8 mouse cellular contexts compared by ENCODE assay signal in the genomic region with DNA sequence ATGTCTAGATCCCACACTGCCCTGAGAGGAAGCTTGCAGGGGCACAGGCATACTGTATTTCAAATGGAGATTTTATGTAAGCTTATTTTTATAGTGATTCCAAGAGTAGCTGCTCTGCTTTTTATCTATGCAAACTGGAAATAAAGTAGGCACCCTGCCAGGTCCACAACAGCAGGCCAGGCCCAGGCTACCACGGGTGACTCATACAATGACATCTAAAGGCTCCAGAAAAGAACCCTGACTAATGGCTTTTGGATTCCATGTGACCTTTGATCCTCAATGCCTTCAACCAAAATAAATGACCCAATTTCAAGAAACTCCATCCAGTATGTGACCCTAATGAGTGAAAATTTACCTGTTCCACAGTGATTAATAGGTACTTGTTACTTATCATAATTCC.
DNase-seq lines count a peak whose midpoint lies in the region; ATAC-seq and TF ChIP-seq lines count a peak whose summit lies in the region.

No protein-coding gene starts in this region.

- no peaks in the 10 kb centered on the region; the same call in 1 of the 2 replicates for H3K36me3 ChIP-seq in stomach, embryonic 16.5 days (ENCODE audit: control insufficient read depth, insufficient read depth, low read length)

- H3K27ac ChIP-seq in cerebellum, adult 2 months (ENCODE audit: insufficient read depth, low read length), result peak overlapping the region; percentile 64; the same call in 1 of the 2 replicates
- peak overlapping the region; percentile 72; the same call in 1 of the 2 replicates for H3K27ac ChIP-seq in stomach, embryonic 16.5 days (ENCODE audit: low read length)
- no peak overlapping the region for H3K27ac ChIP-seq in left cerebral cortex, adult 2 months

- DNase-seq in urinary bladder, postnatal 14 days (ENCODE audit: low spot score), result peak; percentile 64
- no peak for DNase-seq in urinary bladder, postnatal 4 days (ENCODE audit: low spot score in 2 of 2)
- peak; percentile 68 to 89 for DNase-seq in cerebellum, adult 2 months
- peak; percentile 27 for DNase-seq in heart, postnatal 25 days (ENCODE audit: low spot score)
- no peak for DNase-seq in left cerebral cortex, adult 2 months (ENCODE audit: extremely low spot score in 1 of 2, low spot score in 2 of 2)
- no peak for DNase-seq in left cerebral cortex, adult 8-10 months (ENCODE audit: low spot score in 2 of 2)
- no peak for DNase-seq in testis, postnatal 14 days (ENCODE audit: low spot score)

- no peak overlapping the region for H3K9ac ChIP-seq in stomach, embryonic 16.5 days (ENCODE audit: low read length)

- intact Hi-C loops in heart, postnatal 25 days (cut with DNase I), result no loop called here
- intact Hi-C loops in left cerebral cortex, adult 2 months (cut with DNase I), result no loop called here

- peaks cover 12% of the 10 kb centered on the region for H3K4me1 ChIP-seq in cerebellum, adult 2 months (ENCODE audit: control insufficient read depth, insufficient read depth, low read length)
- H3K4me1 ChIP-seq in stomach, embryonic 16.5 days (ENCODE audit: control insufficient read depth, insufficient read depth, low read length), result peaks cover 40% of the 10 kb centered on the region

- no peaks in the 10 kb centered on the region for H3K27me3 ChIP-seq in cerebellum, adult 2 months (ENCODE audit: control insufficient read depth, insufficient read depth, low read length)
- H3K27me3 ChIP-seq in stomach, embryonic 16.5 days (ENCODE audit: control insufficient read depth, insufficient read depth, low read length), result no peaks in the 10 kb centered on the region

- no peak overlapping the region for H3K4me2 ChIP-seq in stomach, embryonic 16.5 days (ENCODE audit: low read depth, low read length)

- H3K9me3 ChIP-seq in stomach, embryonic 16.5 days (replicated peaks; ENCODE audit: control insufficient read depth, low read length), result no peaks in the 10 kb centered on the region

- no peak overlapping the region for H3K4me3 ChIP-seq in cerebellum, adult 2 months (replicated peaks; ENCODE audit: insufficient read depth, low read depth, low read length)
- H3K4me3 ChIP-seq in stomach, embryonic 16.5 days (replicated peaks; ENCODE audit: low read length), result no peak overlapping the region
- H3K4me3 ChIP-seq in left cerebral cortex, adult 2 months, result no peak overlapping the region

- TF ChIP-seq POLR2A in cerebellum, adult 2 months (IDR thresholded peaks at IDR 0.05; ENCODE audit: borderline replicate concordance, insufficient read depth, low read length), result no peak

- 0% methylated on average over 1 of the region's 1 CpGs for WGBS in cerebellum, adult 2 months
- WGBS in stomach, embryonic 16.5 days, result 3% methylated on average over 1 of the region's 1 CpGs

- ATAC-seq in stomach, embryonic 16.5 days (ENCODE audit: insufficient read depth, low FRiP score), result peak; percentile 70; the same call in 1 of the 2 replicates

- no peak for TF ChIP-seq CTCF in cerebellum, adult 2 months (IDR thresholded peaks at IDR 0.05; ENCODE audit: borderline replicate concordance, insufficient read depth, low read depth, low read length)
- no peak for TF ChIP-seq CTCF in left cerebral cortex, adult 2 months (IDR thresholded peaks at IDR 0.05)

Comparison
In these comparisons a context has a peak if more than half of its experiments do, and no peak if none do; other contexts are left out.
1. DNase-seq: peak in urinary bladder, postnatal 14 days (single experiment), cerebellum, adult 2 months (2 of 2) and heart, postnatal 25 days (single experiment); none in urinary bladder, postnatal 4 days (0 of 2), left cerebral cortex, adult 2 months (0 of 2), left cerebral cortex, adult 8-10 months (0 of 2) and testis, postnatal 14 days (single experiment).